8 mouse cellular contexts compared by ENCODE assay signal in genomic region chr12:12396224-12396623, GRCm38 (mm10).
DNase-seq lines count a peak whose midpoint lies in the region; ATAC-seq lines count a peak whose summit lies in the region.

No protein-coding gene starts in this region.

- ATAC-seq in hindbrain, embryonic 14.5 days (ENCODE audit: low FRiP score), result no peak
- no peak for ATAC-seq in hindbrain, embryonic 16.5 days

- no peak overlapping the region for H3K4me2 ChIP-seq in hindbrain, embryonic 14.5 days (replicated peaks)
- no peak overlapping the region for H3K4me2 ChIP-seq in hindbrain, embryonic 16.5 days (ENCODE audit: low read length)

- H3K36me3 ChIP-seq in hindbrain, embryonic 14.5 days (replicated peaks; ENCODE audit: control insufficient read depth, insufficient read depth), result no peaks in the 10 kb centered on the region
- H3K36me3 ChIP-seq in hindbrain, embryonic 16.5 days (ENCODE audit: control insufficient read depth, insufficient read depth, low read length), result no peaks in the 10 kb centered on the region

- H3K9me3 ChIP-seq in hindbrain, embryonic 14.5 days (ENCODE audit: control insufficient read depth, low read length), result no peaks in the 10 kb centered on the region
- no peaks in the 10 kb centered on the region; the same call in 1 of the 2 replicates for H3K9me3 ChIP-seq in hindbrain, embryonic 16.5 days (ENCODE audit: control insufficient read depth, low read length)

- no peak overlapping the region for H3K9ac ChIP-seq in hindbrain, embryonic 14.5 days
- no peak overlapping the region for H3K9ac ChIP-seq in hindbrain, embryonic 16.5 days (ENCODE audit: low read depth, low read length)

- H3K4me3 ChIP-seq in hindbrain, embryonic 14.5 days (replicated peaks; ENCODE audit: low read length), result no peak overlapping the region
- no peak overlapping the region for H3K4me3 ChIP-seq in hindbrain, embryonic 16.5 days (ENCODE audit: low read length)

- 29% methylated on average over 6 of the region's 6 CpGs for WGBS in hindbrain, embryonic 14.5 days
- 29% methylated on average over 6 of the region's 6 CpGs for WGBS in hindbrain, embryonic 16.5 days

- intact Hi-C loops in heart, postnatal 36 days (cut with DNase I), result loop anchor here (2.0 to 5.0 kb wide), 2 partner anchors 73 to 219 kb away; no protein-coding TSS in a partner anchor

- no peaks in the 10 kb centered on the region for H3K4me1 ChIP-seq in hindbrain, embryonic 14.5 days (replicated peaks; ENCODE audit: control insufficient read depth, insufficient read depth, low read length)
- H3K4me1 ChIP-seq in hindbrain, embryonic 16.5 days (ENCODE audit: control insufficient read depth, insufficient read depth, low read depth, low read length), result no peaks in the 10 kb centered on the region

- peak; percentile 69 for DNase-seq in hindbrain, embryonic 14.5 days (ENCODE audit: low spot score)
- peak; percentile 50 for DNase-seq in ES-CJ7 (ENCODE audit: low read depth, low spot score)
- DNase-seq in cerebellum, adult 18-20 months, result peak; percentile 45 to 58
- peak; percentile 42 to 48 for DNase-seq in heart, postnatal 36 days
- peak; percentile 23 to 50 for DNase-seq in left cerebral cortex, adult 8-10 months (ENCODE audit: low spot score in 2 of 2)
- DNase-seq in naive thymus-derived CD4-positive, alpha-beta T cell, adult 2 months (ENCODE audit: low read depth), result peak; percentile 82
- DNase-seq in ovary, adult 18-20 months (ENCODE audit: low spot score), result no peak

- no peaks in the 10 kb centered on the region for H3K27me3 ChIP-seq in hindbrain, embryonic 14.5 days (ENCODE audit: control insufficient read depth, insufficient read depth, low read length)
- H3K27me3 ChIP-seq in hindbrain, embryonic 16.5 days (replicated peaks; ENCODE audit: control insufficient read depth, insufficient read depth, low read length), result no peaks in the 10 kb centered on the region

- H3K27ac ChIP-seq in hindbrain, embryonic 14.5 days, result no peak overlapping the region
- H3K27ac ChIP-seq in hindbrain, embryonic 16.5 days (ENCODE audit: low read depth, low read length), result no peak overlapping the region
